Mouse (Mus musculus) left cerebral cortex, postnatal 36 days (tissue): ENCODE measurements around the gene Ift57. TPM values are rescaled to one million over a fixed set of nuclear protein-coding genes. Genes with fewer than 3 reads are reported as not detected.

Experiments used
- DNase-seq, 2 experiments: peaks; one replicate each; pipeline ENCODE4 v3.0.0; 2021 to 2022; ENCODE audit warnings: low spot score in 2 of 2, mixed read lengths in 1 of 2
- intact Hi-C: fragments of 180-260 bp; cut with DNase I; formaldehyde crosslinking; loops from one replicate; pipeline ENCODE4 v1.15.1; 2025
- total RNA-seq, 2 experiments: library from RNA; stranded (reverse); gene quantifications; 2 replicates each; pipeline ENCODE4 v1.2.3; 2021

Ift57 gene
- total RNA-seq, 2 experiments from 2014 or later, result 54.7 to 55.6 TPM

GRCm38 (mm10) chr16:49726761-49727160 lies 27.7 kb downstream of the Ift57 start:
- no peak for DNase-seq
- intact Hi-C loops, result loop anchor here (10.0 kb wide), 1 partner anchor 222 kb away; no protein-coding TSS in a partner anchor

- intact Hi-C loops, result no loop called here
- DNase-seq, result peak; percentile 47 to 51
These were observed 37.5 kb downstream of the Ift57 start for GRCm38 (mm10) chr16:49736536-49736935.

DNA sequence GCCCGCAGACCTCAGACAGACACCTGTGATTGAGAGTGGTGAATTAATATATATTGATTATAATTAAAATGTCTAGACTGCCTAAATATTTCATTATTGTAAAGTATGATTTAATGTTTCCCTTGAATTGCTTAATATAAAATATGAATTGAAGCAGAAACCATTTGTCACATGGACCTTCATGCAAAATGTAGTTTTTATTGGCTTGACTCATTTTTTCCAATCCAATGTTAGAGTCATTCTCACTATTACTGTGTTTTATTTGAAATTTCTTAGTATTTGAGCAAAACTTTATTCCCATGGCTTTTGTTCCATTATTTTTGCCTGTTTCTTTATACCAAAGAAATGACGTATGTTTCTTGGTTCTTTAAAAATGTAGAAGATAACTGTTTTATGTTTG lies 48.3 kb downstream of the Ift57 start:
- DNase-seq, result no peak
- intact Hi-C loops, result no loop called here

GRCm38 (mm10) chr16:49752906-49753305 lies 53.9 kb downstream of the Ift57 start:
- intact Hi-C loops, result no loop called here

GRCm38 (mm10) chr16:49753318-49753717 lies 54.3 kb downstream of the Ift57 start:
- intact Hi-C loops, result no loop called here
- no peak for DNase-seq

More at GRCm38 (mm10) chr16:49752906-49753305, 53.9 kb downstream of the Ift57 start:
- DNase-seq, result no peak

- intact Hi-C loops, result no loop called here
These were observed 61.6 kb downstream of the Ift57 start for GRCm38 (mm10) chr16:49760517-49761203.

GRCm38 (mm10) chr16:49761981-49762380 lies 62.9 kb downstream of the Ift57 start:
- intact Hi-C loops, result no loop called here
- DNase-seq, result no peak

More at GRCm38 (mm10) chr16:49760517-49761203, 61.6 kb downstream of the Ift57 start:
- no peak for DNase-seq

- DNase-seq, result no peak
- intact Hi-C loops, result no loop called here
These were observed 67.3 kb downstream of the Ift57 start for GRCm38 (mm10) chr16:49766326-49766725.

GRCm38 (mm10) chr16:49768491-49769031 lies 69.5 kb downstream of the Ift57 start:
- intact Hi-C loops, result no loop called here
- no peak for DNase-seq

DNA sequence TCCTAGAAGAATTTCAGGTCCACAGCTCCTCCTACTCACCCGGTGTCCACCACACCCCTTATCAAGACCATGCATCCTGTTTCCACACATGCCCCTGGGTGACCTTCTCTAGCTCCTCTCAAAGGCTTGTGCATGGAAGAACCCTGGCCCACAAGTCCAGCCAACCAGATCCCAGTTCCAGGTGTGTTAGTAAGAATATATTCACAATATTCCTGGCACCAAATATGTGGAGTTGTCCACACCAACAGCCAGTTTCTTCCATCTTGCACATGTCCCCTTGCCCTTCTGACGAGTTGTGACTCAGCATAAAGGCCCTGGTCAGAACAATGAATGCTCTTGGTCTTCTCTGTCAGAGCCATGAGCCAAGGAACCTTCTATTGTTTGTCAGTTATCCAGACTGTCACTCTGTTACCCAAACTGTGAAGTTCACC lies 70.8 kb downstream of the Ift57 start:
- intact Hi-C loops, result no loop called here
- DNase-seq, result no peak

DNA sequence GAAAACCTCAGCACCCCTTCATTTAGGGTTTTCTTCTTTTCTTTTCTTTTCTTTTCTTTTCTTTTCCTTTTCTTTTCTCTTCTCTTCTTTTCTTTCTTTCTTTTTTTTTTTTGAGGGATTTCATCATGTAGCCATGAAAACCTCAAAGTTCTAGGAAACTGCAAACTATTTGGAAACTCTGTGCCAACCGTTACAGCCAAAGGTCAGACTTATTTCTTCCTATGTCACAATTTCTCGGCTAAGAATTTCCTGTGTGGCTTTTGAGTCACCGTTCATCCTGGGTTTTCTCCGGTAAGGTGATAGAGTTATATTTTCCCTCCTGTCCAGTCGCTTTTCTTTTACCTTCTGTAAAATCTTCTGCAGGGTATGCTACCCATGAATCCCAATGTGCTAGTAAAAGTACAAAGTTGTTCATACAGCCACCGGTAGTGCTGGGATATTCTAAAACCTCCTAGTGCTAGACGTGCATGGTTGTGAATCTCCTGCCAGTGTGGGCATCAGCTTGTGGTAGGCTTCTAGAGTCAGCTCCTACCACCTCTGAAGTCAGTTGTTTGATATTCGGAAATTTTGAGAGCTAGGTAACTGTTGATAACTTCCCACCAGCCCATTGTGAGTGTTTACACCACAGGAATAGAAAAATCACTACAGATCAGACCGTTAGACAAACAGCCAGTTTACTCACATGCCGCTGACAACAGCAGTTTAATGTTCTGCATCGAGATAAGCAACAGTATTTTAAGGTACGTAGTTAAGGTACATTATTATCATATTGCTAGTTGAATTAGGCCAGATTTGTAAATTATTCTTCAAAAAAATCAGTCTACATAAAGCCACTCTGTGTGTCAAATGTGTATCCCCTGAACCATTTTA lies 71.5 kb downstream of the Ift57 start:
- intact Hi-C loops, result no loop called here
- DNase-seq, result no peak

- intact Hi-C loops, result no loop called here
These were observed 72.8 kb downstream of the Ift57 start for GRCm38 (mm10) chr16:49771609-49772396.

DNA sequence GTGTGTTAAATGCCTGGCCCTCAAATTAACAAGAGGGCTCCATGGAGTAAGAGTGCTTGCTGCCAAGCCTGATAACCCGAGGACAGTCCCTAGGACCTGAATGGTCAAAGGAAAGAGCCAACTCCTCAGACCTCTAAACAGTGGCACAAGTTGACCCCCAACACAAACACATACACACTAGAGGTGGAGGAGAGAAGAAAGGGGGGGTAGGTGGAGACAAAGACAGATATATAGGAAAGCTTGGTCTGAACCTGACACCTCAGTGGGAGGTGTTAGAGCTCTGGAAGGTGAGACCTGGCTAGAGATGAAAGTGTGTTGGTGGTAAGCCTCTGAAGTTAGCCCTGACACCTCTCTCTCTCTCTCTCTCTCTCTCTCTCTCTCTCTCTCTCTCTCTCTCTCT lies 73.5 kb downstream of the Ift57 start:
- intact Hi-C loops, result no loop called here
- no peak for DNase-seq

More at GRCm38 (mm10) chr16:49771609-49772396, 72.8 kb downstream of the Ift57 start:
- no peak for DNase-seq

GRCm38 (mm10) chr16:49773068-49773467 lies 74.0 kb downstream of the Ift57 start:
- no peak for DNase-seq
- intact Hi-C loops, result no loop called here

DNA sequence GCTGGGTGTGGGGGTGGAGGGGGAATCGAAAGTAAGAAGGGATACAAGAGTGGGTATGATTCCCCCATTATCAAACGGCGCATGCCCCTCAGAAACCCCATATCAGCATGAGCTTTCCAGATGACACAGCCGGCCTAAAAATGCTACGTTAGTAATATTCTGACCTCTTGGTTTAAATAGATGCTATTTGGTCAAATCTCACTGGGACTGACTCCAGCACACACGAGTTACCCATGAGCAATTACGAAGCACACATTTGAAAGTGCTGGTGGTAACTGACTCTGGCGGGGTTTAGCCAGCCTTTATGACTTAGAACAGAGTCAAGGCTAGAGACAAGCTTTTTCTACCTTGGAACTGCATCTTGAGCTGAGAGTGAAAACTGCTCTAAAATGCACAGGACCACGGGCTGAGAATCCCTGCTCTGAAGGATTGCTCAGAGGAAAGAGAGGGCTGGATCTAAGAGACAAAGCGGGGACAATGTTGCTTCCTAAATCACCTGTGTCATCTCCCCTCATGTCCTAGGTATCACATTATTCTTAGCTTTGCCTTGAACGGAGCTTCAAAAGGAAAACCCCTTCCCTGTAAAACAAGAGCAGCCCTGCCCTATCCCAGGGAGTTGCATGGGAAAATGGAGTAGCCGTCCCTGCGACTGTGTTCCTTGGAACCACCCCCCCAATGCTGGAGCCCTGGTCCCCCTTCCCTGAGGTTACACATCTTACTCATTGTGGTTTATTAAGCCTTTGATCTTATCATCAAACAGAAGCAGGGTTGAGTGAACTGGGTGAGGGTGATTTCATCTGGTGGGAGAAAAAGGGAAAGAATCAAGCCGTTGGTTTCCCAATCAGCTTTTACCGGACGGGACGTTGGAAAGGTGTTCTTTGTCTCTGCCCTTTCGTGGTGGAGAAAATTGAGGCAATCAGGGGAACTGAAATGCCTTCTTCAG lies 75.3 kb downstream of the Ift57 start:
- DNase-seq, result no peak
- intact Hi-C loops, result no loop called here

DNA sequence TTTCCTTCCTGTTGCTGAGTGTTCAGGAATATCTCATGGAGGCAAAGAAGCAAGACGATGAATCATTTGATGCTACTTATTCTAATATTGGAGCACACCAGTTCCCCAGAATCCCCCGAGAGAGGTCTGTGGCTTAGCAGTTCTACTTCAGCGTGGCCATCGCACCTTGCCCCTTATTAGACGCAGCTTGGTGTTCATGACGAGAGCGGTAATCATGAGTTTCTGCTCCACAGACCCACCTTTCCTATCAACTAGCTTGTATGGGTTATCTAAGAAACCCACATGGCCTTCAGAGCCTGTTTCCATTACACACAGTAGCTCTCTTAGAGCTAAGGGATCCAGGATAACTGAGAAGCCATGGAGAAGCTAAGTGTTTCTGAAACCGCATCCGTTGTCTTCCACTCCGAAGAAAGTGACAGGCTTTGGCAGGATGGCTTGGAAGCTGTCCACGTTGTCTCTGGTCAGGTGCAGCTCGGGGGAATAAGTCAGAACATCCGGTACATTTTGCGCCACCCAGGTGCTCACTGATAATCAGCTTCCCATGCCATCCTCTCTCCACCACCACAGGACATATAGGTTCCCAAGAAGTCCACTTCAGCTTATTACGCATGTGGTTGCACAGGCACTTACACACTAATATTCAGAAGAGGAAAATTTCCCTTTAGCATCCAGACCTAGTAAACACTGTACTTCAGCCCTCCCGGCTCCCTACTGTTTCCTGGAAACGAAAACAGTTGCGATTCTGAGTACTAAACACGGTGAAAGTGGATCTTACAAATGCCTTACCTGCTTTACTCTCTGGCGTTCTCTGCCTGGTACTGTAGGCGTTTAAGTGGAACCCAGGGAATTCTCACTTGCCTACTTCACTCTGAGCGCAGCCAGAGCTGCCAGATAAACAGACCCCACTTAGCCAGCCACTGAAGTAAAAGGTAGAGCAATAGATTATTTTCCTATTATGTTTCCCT lies 76.3 kb downstream of the Ift57 start:
- intact Hi-C loops, result no loop called here
- no peak for DNase-seq

DNA sequence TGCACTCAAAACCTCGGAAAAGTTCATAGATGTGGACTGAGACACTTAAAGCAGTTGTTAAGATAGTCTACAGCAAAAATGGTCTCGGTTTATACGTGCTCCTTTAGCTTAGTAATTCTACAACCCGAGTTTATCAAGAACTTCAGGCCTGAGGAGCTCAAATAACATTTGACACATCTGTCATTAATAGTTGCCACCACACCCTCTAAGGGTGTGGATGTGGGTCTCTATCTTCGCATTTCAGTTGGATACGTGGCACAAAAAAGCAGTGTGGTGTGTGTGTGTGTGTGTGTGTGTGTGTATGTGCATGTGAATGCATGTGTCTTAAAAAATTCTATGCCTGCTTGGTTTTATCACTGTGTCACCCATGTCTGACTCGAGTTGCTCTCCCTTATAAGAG lies 77.9 kb downstream of the Ift57 start:
- intact Hi-C loops, result no loop called here

More for the DNA sequence above, 77.9 kb downstream of the Ift57 start:
- no peak for DNase-seq
